Mouse (Mus musculus) liver, embryonic 14.5 days (tissue): Measurements from ENCODE around the gene Nucb2. TPM values are rescaled to one million over a fixed set of nuclear protein-coding genes. Genes with fewer than 3 reads are reported as not detected.

Experiments
- ATAC-seq: fragments of 200-750 bp; cut with Nextera tagmentation; 2 replicates; pipeline ENCODE4 v1.8.0; 2017; ENCODE audit warnings: moderate number of reproducible peaks, mild to moderate bottlenecking, moderate library complexity; ENCODE audit not compliant: insufficient read depth
- DNase-seq, 3 experiments: peaks; one replicate each; pipeline ENCODE4 v3.0.0-alpha.2; 2012 to 2013; ENCODE audit warnings: low read depth in 3 of 3, low spot score in 3 of 3
- H3K27ac ChIP-seq: fragments of 300-500 bp; sonication (generic); 2 replicates; pipeline ENCODE4 v1.5.1; 2014; ENCODE audit warnings: moderate library complexity, mild to moderate bottlenecking, control low read depth, inconsistent platforms
- H3K27me3 ChIP-seq: fragments of 300-500 bp; sonication (generic); 2 replicates; pipeline ENCODE4 v1.6.1; 2014; ENCODE audit warnings: mild to moderate bottlenecking, low read length, moderate library complexity; ENCODE audit not compliant: control insufficient read depth, insufficient read depth
- H3K36me3 ChIP-seq: fragments of 300-500 bp; sonication (generic); replicated peaks from 2 replicates; pipeline ENCODE4 v1.6.1; 2014; ENCODE audit warnings: low read depth; ENCODE audit not compliant: control insufficient read depth, insufficient read depth
- H3K4me1 ChIP-seq, 2 experiments: fragments of 200-500 bp in 1 of 2; fragments of 300-500 bp in 1 of 2; sonication (generic) in 1 of 2; replicated peaks; 2 replicates each; pipeline ENCODE4 v1.6.1; 2012 to 2014; ENCODE audit warnings: antibody characterized with exemption in 1 of 2, inconsistent platforms in 1 of 2, low read length in 1 of 2; ENCODE audit not compliant: control insufficient read depth in 2 of 2, insufficient read depth in 2 of 2
- H3K4me2 ChIP-seq: fragments of 300-500 bp; sonication (generic); 2 replicates; pipeline ENCODE4 v1.6.1; 2014; ENCODE audit warnings: low read depth, mild to moderate bottlenecking, control low read depth, moderate library complexity
- H3K4me3 ChIP-seq, 2 experiments: fragments of 200-500 bp in 1 of 2; fragments of 300-500 bp in 1 of 2; sonication (generic) in 1 of 2; 2 replicates each; pipeline ENCODE4 v1.5.1; 2012 to 2014; ENCODE audit warnings: low read depth in 2 of 2, low read length in 2 of 2, mild to moderate bottlenecking in 2 of 2, control low read depth in 1 of 2, inconsistent platforms in 1 of 2, moderate library complexity in 1 of 2; ENCODE audit not compliant: insufficient read depth in 1 of 2
- H3K9ac ChIP-seq: fragments of 300-500 bp; sonication (generic); replicated peaks from 2 replicates; pipeline ENCODE4 v1.6.1; 2014; ENCODE audit warnings: mild to moderate bottlenecking, control low read depth, moderate library complexity
- H3K9me3 ChIP-seq: fragments of 300-500 bp; sonication (generic); 2 replicates; pipeline ENCODE4 v1.6.1; 2016; ENCODE audit warnings: low read length, mixed read lengths; ENCODE audit not compliant: control insufficient read depth
- CTCF ChIP-seq: IDR thresholded peaks from 2 replicates; pipeline ENCODE4 v1.5.1; 2016; ENCODE audit warnings: antibody characterized with exemption, low read depth, control low read depth
- EP300 ChIP-seq: IDR thresholded peaks from 2 replicates; pipeline ENCODE4 v1.6.1; 2016; ENCODE audit warnings: antibody characterized with exemption, low read depth
- WGBS: fragments of 180-500 bp; shearing (Covaris S2); extraction: QIAGEN DNeasy Blood & Tissue Kit; methylation state at CpG from one replicate; pipeline ENCODE4 v1.1.7; 2014; ENCODE audit not compliant: insufficient replicate concordance; 5-methylcytosine and 5-hydroxymethylcytosine counted together
- polyA plus RNA-seq, 2 experiments: library from polyadenylated mRNA; depleted of rRNA in 1 of 2; stranded (reverse) in 1 of 2; unstranded in 1 of 2; fragments of >200 nt; fragmentation: Nextera tagmentation in 1 of 2; extraction: Ambion mirVana in 1 of 2; gene quantifications; 2 replicates each; pipeline versions ENCODE4 v1.2.1 to v1.2.3; 2012 to 2014

The Nucb2 gene
- polyA plus RNA-seq, 2 experiments, result 2.2 to 3.1 TPM

DNA sequence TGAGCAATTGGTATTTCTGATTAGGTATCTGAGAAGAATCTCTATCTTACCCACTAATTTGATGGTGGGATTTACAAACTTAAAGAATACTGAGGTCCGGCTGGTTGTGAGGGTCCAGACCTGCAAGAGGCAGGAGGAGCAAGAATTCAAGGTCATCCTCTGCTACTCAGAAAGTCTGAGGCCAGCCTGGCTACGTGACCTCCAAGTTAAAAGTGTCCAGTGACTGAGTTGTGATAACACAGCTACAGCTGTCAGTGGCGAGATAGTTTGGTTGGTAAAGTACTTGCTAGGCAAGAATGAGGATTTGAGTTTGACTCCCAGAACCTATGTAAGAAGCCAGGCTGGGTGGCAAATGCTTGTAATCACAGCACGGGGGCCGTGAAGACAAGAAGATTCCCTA is 14.0 kb downstream of the Nucb2 start:
- H3K27ac ChIP-seq, result no peak overlapping the region
- no peaks in the 10 kb centered on the region for H3K27me3 ChIP-seq
- DNase-seq (no peak), ATAC-seq (no peak)
- TF ChIP-seq CTCF (no peak), EP300 (no peak)
- H3K36me3 ChIP-seq, result no peaks in the 10 kb centered on the region
- H3K4me3 ChIP-seq, result no peak overlapping the region
- H3K9me3 ChIP-seq, result no peaks in the 10 kb centered on the region
- 0 out of 4 replicates have a peak, but pooled peaks cover 0 to 2% of the 10 kb centered on the region in 2 experiments for H3K4me1 ChIP-seq
- 63% methylated on average over 5 of the region's 5 CpGs for WGBS
- H3K9ac ChIP-seq, result no peak overlapping the region
- H3K4me2 ChIP-seq, result no peak overlapping the region

DNA sequence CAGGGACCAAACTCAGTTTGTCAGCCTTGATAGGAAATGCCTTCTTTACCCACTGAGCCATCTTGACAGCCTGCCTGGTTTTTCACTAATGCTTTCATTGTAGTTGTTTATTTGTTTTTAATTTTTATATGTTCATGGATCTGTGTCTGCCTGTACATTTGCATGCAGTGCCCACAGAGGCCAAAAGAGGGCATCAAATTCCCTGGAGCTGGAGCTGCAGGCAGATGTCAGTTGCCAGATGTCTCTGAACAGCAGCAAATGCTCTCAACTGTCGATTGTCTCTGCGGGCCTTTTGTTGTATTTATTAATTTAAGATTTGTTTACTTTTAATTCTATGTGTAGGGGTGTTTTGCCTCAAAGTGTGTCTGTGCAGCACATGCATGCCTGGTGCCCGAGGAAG is 15.6 kb downstream of the Nucb2 start:
- Histone ChIP-seq H3K9me3 (no peaks in the 10 kb centered on the region), H3K4me3 (no peak overlapping the region), H3K27ac (no peak overlapping the region), H3K4me1 (0 out of 4 replicates have a peak, but pooled peaks cover 0 to 2% of the 10 kb centered on the region in 2 experiments), H3K36me3 (no peaks in the 10 kb centered on the region), H3K9ac (no peak overlapping the region), H3K4me2 (no peak overlapping the region), H3K27me3 (no peaks in the 10 kb centered on the region)
- DNase-seq, result no peak
- ATAC-seq, result no peak
- 39% methylated on average over 3 of the region's 3 CpGs for WGBS
- TF ChIP-seq EP300 (no peak), CTCF (peak; percentile 52)

DNA sequence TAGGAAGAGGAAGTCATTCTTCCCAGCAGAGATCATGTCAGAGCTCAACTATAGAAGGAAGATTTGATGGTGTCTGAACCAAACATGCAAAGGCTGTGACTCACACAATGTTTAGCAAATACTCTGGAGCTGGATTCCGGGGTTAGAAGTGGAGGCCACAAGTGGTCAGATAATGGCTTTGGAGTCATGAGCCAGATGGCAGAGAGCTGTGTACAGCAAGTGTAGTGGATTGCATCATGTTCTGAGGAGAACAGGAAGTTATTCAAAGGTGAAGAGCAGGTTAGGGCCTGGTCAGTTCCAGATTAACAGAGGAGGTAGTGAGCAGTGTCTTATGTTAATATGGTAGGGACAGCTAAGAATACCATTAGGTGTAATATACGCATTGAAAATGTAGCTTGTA is 20.4 kb downstream of the Nucb2 start:
- no peak overlapping the region for H3K9ac ChIP-seq
- H3K4me3 ChIP-seq, result no peak overlapping the region
- no peaks in the 10 kb centered on the region for H3K9me3 ChIP-seq
- H3K4me2 ChIP-seq, result no peak overlapping the region
- 64% methylated on average over 2 of the region's 2 CpGs for WGBS
- no peaks in the 10 kb centered on the region for H3K4me1 ChIP-seq
- no peak overlapping the region for H3K27ac ChIP-seq
- TF ChIP-seq CTCF (no peak), EP300 (no peak)
- H3K36me3 ChIP-seq, result no peaks in the 10 kb centered on the region
- DNase-seq, result no peak
- no peaks in the 10 kb centered on the region for H3K27me3 ChIP-seq
- no peak for ATAC-seq

DNA sequence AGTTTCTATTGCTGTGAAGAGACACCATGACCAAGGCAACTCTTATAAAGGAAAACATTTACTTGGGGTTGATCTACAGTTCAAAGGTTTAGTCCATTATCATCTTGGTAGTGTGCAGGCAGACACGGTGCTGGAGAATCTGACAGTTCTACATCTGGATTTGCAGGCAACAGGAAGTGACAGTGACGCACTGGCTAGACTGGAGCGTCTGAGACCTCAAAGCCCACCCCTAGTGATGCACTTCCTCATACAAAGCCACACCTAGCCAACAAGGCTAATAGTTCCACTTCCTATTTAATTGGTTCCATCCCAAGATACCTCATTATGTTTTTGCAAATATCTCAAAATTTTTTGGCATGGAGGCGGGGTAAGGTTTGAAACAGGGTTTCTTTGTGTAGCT is 25.6 kb downstream of the Nucb2 start:
- Histone ChIP-seq H3K9ac (no peak overlapping the region), H3K4me2 (no peak overlapping the region), H3K4me3 (no peak overlapping the region), H3K9me3 (no peaks in the 10 kb centered on the region), H3K36me3 (no peaks in the 10 kb centered on the region), H3K4me1 (no peaks in the 10 kb centered on the region), H3K27ac (no peak overlapping the region), H3K27me3 (no peaks in the 10 kb centered on the region)
- TF ChIP-seq CTCF (no peak), EP300 (no peak)
- ATAC-seq (no peak), DNase-seq (no peak)
- WGBS, result 23% methylated on average over 4 of the region's 4 CpGs

DNA sequence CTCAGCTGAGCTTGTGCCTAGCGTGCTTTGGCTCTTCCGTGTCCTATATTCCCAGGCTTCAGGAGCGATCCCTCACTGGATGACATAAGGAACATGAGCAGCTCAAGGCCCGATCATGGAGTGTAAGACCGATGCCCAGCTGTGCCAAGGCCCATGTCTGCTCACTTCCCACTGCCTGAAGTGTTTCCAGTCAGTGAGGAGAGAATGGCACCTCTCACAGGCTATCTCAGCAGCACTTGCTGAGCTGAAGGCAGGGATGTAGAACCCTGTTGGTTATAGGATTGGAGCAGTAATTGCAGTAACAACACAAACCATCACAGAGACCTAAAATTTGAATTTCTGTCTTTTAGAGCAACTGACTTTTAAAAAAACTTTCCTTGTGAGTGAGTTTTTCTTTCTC is 26.3 kb downstream of the Nucb2 start:
- WGBS, result 71% methylated on average over 5 of the region's 5 CpGs
- H3K27me3 ChIP-seq, result no peaks in the 10 kb centered on the region
- no peak for TF ChIP-seq CTCF
- TF ChIP-seq EP300, result no peak

More for the DNA sequence above, 26.3 kb downstream of the Nucb2 start:
- no peak overlapping the region for H3K9ac ChIP-seq
- DNase-seq (no peak), ATAC-seq (no peak)
- H3K36me3 ChIP-seq, result no peaks in the 10 kb centered on the region
- H3K9me3 ChIP-seq, result no peaks in the 10 kb centered on the region
- H3K27ac ChIP-seq, result no peak overlapping the region
- no peak overlapping the region for H3K4me3 ChIP-seq
- no peak overlapping the region for H3K4me2 ChIP-seq
- no peaks in the 10 kb centered on the region for H3K4me1 ChIP-seq
